Mouse (Mus musculus) megakaryocyte-erythroid progenitor cell, adult 5 weeks (primary cell): ENCODE measurements around the gene Pemt. TPM values are rescaled to one million over a fixed set of nuclear protein-coding genes. Genes with fewer than 3 reads are reported as not detected.

Experiments used
- polyA plus RNA-seq: library from polyadenylated mRNA; stranded (reverse); fragments of >175 nt; gene quantifications from 2 replicates; pipeline ENCODE4 v1.2.3, GENCODE M21; 2012

Pemt gene
- 13.1 and 15.7 TPM in 2 replicates for polyA plus RNA-seq

GRCm38 (mm10) chr11:60046058-60046735 is at the start of gene Pemt:
TSS of gene Pemt (minus strand) at chr11:60046489.

DNA sequence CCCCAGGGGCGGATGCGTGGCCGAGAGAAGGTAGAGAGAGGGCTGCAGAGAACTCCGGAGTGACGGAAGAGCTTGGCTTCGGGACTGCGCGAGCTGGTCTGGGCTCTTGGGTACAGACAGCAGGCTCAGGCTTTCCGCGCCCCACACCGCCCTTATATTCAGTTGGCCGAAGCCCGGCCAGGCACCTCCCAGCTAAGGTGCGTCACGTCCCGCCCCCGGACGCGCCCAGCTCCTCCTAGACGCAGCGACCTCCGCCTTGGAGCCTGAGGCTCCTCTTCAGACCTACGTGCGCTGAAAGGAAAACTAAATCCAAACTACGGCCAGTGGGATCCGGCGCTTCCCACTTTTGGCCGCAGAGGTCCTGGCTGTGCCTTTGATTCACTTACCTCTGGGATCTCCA is 81.5 kb downstream of the Pemt start, which contains the start of gene Rasd1:
TSS of gene Rasd1 (minus strand) at position 127 of the 400 bp plus-strand sequence.

DNA sequence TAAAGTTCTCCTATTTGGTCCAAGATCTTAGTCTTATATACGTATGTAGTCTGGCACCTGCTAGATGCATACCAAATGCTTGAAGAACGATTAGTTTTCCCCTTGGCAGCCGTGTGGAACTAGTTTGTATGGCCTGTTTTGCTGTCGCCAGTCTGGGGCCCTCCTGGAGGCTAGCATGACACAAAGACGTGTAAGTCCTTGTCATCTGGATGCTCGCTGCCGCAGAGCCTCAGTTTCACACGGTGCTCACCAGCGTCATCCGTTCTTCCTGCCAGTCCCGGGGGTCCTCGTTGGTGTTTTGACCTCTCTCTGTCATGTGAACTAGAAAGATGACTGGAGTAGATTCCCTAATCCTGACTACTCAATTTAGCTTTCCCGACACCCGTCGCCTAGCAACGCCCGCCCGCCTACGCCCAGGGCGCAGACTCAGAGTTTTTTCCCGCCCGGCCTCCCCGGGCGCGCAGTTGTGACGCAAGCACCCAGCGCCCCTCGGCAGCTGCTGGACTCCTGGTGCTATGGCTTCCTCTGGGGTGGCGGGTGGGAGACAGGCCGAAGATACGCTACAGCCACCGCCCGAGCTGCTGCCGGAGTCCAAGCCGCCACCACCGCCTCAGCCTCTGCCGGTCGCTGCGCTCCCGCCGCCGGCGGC is 98.4 kb downstream of the Pemt start, which contains the start of gene Med9:
TSS of gene Med9 (plus strand) at position 455 of the 649 bp plus-strand sequence.

Other genes starting within 250 kb of the Pemt start
- 22.4 and 27.6 TPM in 2 replicates for gene Flcn, start 236.5 kb downstream of the Pemt start, polyA plus RNA-seq
- gene Nt5m, start 207.0 kb downstream of the Pemt start, polyA plus RNA-seq: 14.7 and 17.8 TPM in 2 replicates
- 10.3 and 13.3 TPM in 2 replicates for gene Cops3, start 206.7 kb downstream of the Pemt start, polyA plus RNA-seq
- gene Med9, start 98.3 kb downstream of the Pemt start, polyA plus RNA-seq: 47.5 and 51.4 TPM in 2 replicates
- 1.9 and 2.1 TPM in 2 replicates for gene Rasd1, start 81.5 kb downstream of the Pemt start, polyA plus RNA-seq
- 90.5 and 117 TPM in 2 replicates for gene Rai1, start 58.5 kb upstream of the Pemt start, polyA plus RNA-seq
- 203 and 224 TPM in 2 replicates for gene Srebf1, start 176.1 kb upstream of the Pemt start, polyA plus RNA-seq